ENCODE assay signal across 10 mouse cellular contexts in the genomic region with DNA sequence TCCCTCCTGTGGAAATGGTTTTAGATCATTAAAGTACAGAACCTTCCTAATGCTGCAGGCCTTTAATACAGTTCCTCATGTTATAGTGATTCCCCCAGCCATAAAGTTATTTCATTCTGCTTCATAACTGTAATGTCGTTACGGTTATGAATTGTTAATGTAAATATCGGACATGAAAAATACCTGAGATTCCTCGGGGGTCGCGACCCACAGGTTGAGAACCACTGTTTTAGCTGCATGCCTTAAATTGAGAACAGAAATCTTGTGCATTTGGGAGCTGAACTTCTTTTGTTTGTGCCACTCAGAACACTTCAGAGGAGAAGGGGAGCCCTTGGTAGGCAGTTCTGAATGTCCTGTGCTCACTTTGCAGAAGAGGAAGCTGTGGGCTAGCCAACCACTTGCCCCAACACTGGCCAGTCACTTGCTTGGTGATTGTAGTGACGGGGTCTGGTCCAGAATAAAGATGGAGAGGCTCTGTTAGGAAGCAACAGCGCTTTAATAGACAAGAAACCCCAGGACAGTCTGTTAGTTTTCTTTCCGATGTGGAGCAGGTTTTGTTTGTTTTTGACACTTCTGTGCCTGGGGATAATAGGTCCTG. TPM values are rescaled to one million over a fixed set of nuclear protein-coding genes. Genes with fewer than 3 reads are reported as not detected.
DNase-seq lines count a peak whose midpoint lies in the region; ATAC-seq and TF ChIP-seq lines count a peak whose summit lies in the region.
"Had no signal": no experiment of that assay in that cellular context is flagged by ENCODE, and none has a peak within 500 bp of the region (broad histone marks: within the 10 kb centered on the region; RNA-seq: fewer than 3 reads in every experiment).

No protein-coding gene starts in this region.

- H3K36me3 ChIP-seq in heart, embryonic 14.5 days (ENCODE audit: control insufficient read depth, insufficient read depth, low read length): peaks cover 33% of the 10 kb centered on the region
- H3K36me3 ChIP-seq in hindbrain, embryonic 12.5 days: no peaks in the 10 kb centered on the region; the same call in 1 of the 2 replicates
- no peaks in the 10 kb centered on the region for H3K36me3 ChIP-seq in liver, embryonic 14.5 days (replicated peaks; ENCODE audit: control insufficient read depth, insufficient read depth, low read depth)

- WGBS in heart, embryonic 14.5 days: 38% methylated on average over 9 of the region's 9 CpGs
- WGBS in hindbrain, embryonic 12.5 days: 45% methylated on average over 9 of the region's 9 CpGs
- 53% methylated on average over 9 of the region's 9 CpGs for WGBS in liver, embryonic 14.5 days (ENCODE audit: insufficient replicate concordance)

- H3K4me1 ChIP-seq in heart, embryonic 14.5 days (ENCODE audit: control insufficient read depth in 2 of 2, insufficient read depth in 2 of 2, low read length in 2 of 2): peaks cover 7 to 27% of the 10 kb centered on the region in 2 experiments
- H3K4me1 ChIP-seq in hindbrain, embryonic 12.5 days: peaks cover 33% of the 10 kb centered on the region
- peaks cover 0 to 7% of the 10 kb centered on the region in 2 experiments; a peak in 3 of 4 replicates for H3K4me1 ChIP-seq in liver, embryonic 14.5 days (replicated peaks; ENCODE audit: control insufficient read depth in 2 of 2, insufficient read depth in 2 of 2, low read length in 1 of 2)

- peak overlapping the region; percentile 76 to 89 for H3K27ac ChIP-seq in heart, embryonic 14.5 days (replicated peaks in 1 of 2; ENCODE audit: control insufficient read depth in 1 of 2, insufficient read depth in 1 of 2, low read depth in 2 of 2, low read length in 2 of 2)
- peak overlapping the region; percentile 70; the same call in 1 of the 2 replicates for H3K27ac ChIP-seq in hindbrain, embryonic 12.5 days
- H3K27ac ChIP-seq in liver, embryonic 14.5 days: no peak overlapping the region

- H3K4me2 ChIP-seq in heart, embryonic 14.5 days (ENCODE audit: low read length): peak overlapping the region; percentile 71
- H3K4me2 ChIP-seq in hindbrain, embryonic 12.5 days (replicated peaks): peak overlapping the region; percentile 78
- H3K4me2 ChIP-seq in liver, embryonic 14.5 days (ENCODE audit: low read depth): peak overlapping the region; percentile 66

- H3K4me3 ChIP-seq in heart, embryonic 14.5 days (ENCODE audit: control insufficient read depth in 1 of 2, insufficient read depth in 1 of 2, low read depth in 1 of 2, low read length in 2 of 2): peak overlapping the region; percentile 62 to 69
- peak overlapping the region; percentile 52 for H3K4me3 ChIP-seq in hindbrain, embryonic 12.5 days
- H3K4me3 ChIP-seq in liver, embryonic 14.5 days (ENCODE audit: insufficient read depth in 1 of 2, low read depth in 2 of 2, low read length in 2 of 2): peak overlapping the region in 1 of 2 experiments; percentile 57; a peak in 3 of 4 replicates

- peaks cover 3% of the 10 kb centered on the region; the same call in 1 of the 2 replicates for H3K9me3 ChIP-seq in heart, embryonic 14.5 days (ENCODE audit: control insufficient read depth, low read length)
- H3K9me3 ChIP-seq in hindbrain, embryonic 12.5 days (replicated peaks): no peaks in the 10 kb centered on the region
- H3K9me3 ChIP-seq in liver, embryonic 14.5 days (ENCODE audit: control insufficient read depth, low read length): no peaks in the 10 kb centered on the region

- intact Hi-C loops in heart, postnatal 14 days (cut with DNase I): no loop called here

- no peak for TF ChIP-seq EP300 in liver, embryonic 14.5 days (IDR thresholded peaks at IDR 0.05; ENCODE audit: low read depth)

- TF ChIP-seq POLR2A in brain, embryonic 14.5 days (IDR thresholded peaks at IDR 0.05; ENCODE audit: borderline replicate concordance, extremely low read depth, insufficient read depth, insufficient read length, poor library complexity, severe bottlenecking): no peak

- peak overlapping the region; percentile 80 for H3K9ac ChIP-seq in heart, embryonic 14.5 days (ENCODE audit: low read length)
- H3K9ac ChIP-seq in hindbrain, embryonic 12.5 days: peak overlapping the region; percentile 66
- H3K9ac ChIP-seq in liver, embryonic 14.5 days (replicated peaks): no peak overlapping the region

- DNase-seq in heart, postnatal 14 days: no peak
- peak; percentile 22 for DNase-seq in brain, embryonic 14.5 days (ENCODE audit: low read depth)
- no peak for DNase-seq in liver, embryonic 14.5 days (ENCODE audit: low read depth in 3 of 3, low spot score in 3 of 3)
- no peak for DNase-seq in T-cell, adult 2 months (ENCODE audit: low spot score)
- DNase-seq in adrenal gland, postnatal 4 days (ENCODE audit: low spot score in 2 of 2): no peak

- no peak for TF ChIP-seq CTCF in brain, embryonic 14.5 days (IDR thresholded peaks at IDR 0.05; ENCODE audit: borderline replicate concordance, extremely low read depth, insufficient read depth, insufficient read length)
- TF ChIP-seq CTCF in liver, embryonic 14.5 days (IDR thresholded peaks at IDR 0.05; ENCODE audit: low read depth): no peak

- no peaks in the 10 kb centered on the region for H3K27me3 ChIP-seq in heart, embryonic 14.5 days (ENCODE audit: control insufficient read depth, insufficient read depth, low read length)
- no peaks in the 10 kb centered on the region for H3K27me3 ChIP-seq in hindbrain, embryonic 12.5 days
- peaks cover 4% of the 10 kb centered on the region for H3K27me3 ChIP-seq in liver, embryonic 14.5 days (ENCODE audit: control insufficient read depth, insufficient read depth, low read length)

- ATAC-seq in heart, embryonic 14.5 days (ENCODE audit: insufficient number of reproducible peaks, insufficient read depth, low FRiP score, low read depth): no peak
- no peak for ATAC-seq in hindbrain, embryonic 12.5 days (ENCODE audit: low FRiP score)
- no peak for ATAC-seq in liver, embryonic 14.5 days (ENCODE audit: insufficient read depth)
- ATAC-seq in monocyte, adult 5-6 weeks (replicated peaks; ENCODE audit: insufficient number of reproducible peaks, low FRiP score, low TSS enrichment, poor library complexity, severe bottlenecking): no peak

RNA-seq across cellular contexts. Expression of gene Dzip1l, which starts 1.3 kb away (rescaled TPM):
- polyA plus RNA-seq in heart, embryonic 14.5 days (2014; fragmentation: Nextera tagmentation; extraction: Ambion mirVana): 13.7 and 14.6 TPM in 2 replicates
- total RNA-seq in heart, postnatal 14 days (2021): 1 to 10 TPM; 5.0 to 7.0 TPM
- 5.2 and 8.2 TPM in 2 replicates for polyA plus RNA-seq in brain, embryonic 14.5 days (2012; rRNA removed)
- 16.9 and 18.6 TPM in 2 replicates for polyA plus RNA-seq in hindbrain, embryonic 12.5 days (2016; fragmentation: Nextera tagmentation; extraction: Ambion mirVana)
- polyA plus RNA-seq in liver, embryonic 14.5 days (2012; rRNA removed): 0.39 and 0.47 TPM in 2 replicates
- polyA plus RNA-seq in liver, embryonic 14.5 days (2014; fragmentation: Nextera tagmentation; extraction: Ambion mirVana): 0.38 and 0.59 TPM in 2 replicates
- total RNA-seq in monocyte, adult 5-6 weeks (2017): not detected in 3 replicates
- total RNA-seq in adrenal gland, postnatal 4 days (2021): 10 to 100 TPM; 11.2 to 15.6 TPM
- total RNA-seq: MEL had no signal

RNA-seq across cellular contexts. Expression of gene A4gnt, which starts 18.3 kb away (rescaled TPM):
- polyA plus RNA-seq in heart, embryonic 14.5 days (2014; fragmentation: Nextera tagmentation; extraction: Ambion mirVana): not detected in 2 replicates
- total RNA-seq in heart, postnatal 14 days (2021): not detected
- polyA plus RNA-seq in brain, embryonic 14.5 days (2012; rRNA removed): not detected in 2 replicates
- not detected in 2 replicates for polyA plus RNA-seq in hindbrain, embryonic 12.5 days (2016; fragmentation: Nextera tagmentation; extraction: Ambion mirVana)
- polyA plus RNA-seq in liver, embryonic 14.5 days (2012; rRNA removed): not detected in 2 replicates
- polyA plus RNA-seq in liver, embryonic 14.5 days (2014; fragmentation: Nextera tagmentation; extraction: Ambion mirVana): not detected in 2 replicates
- total RNA-seq in monocyte, adult 5-6 weeks (2017): not detected in 3 replicates
- under 1 TPM in 1 of 2 experiments, not detected in 1; 0.20 TPM for total RNA-seq in adrenal gland, postnatal 4 days (2021)
- polyA plus RNA-seq: gonadal fat pad, adult 2 months had no signal

RNA-seq across cellular contexts. Expression of gene Dbr1, which starts 55.0 kb away (rescaled TPM):
- polyA plus RNA-seq in heart, embryonic 14.5 days (2014; fragmentation: Nextera tagmentation; extraction: Ambion mirVana): 13.0 and 13.2 TPM in 2 replicates
- total RNA-seq in heart, postnatal 14 days (2021): 1 to 10 TPM; 6.6 to 6.7 TPM
- polyA plus RNA-seq in brain, embryonic 14.5 days (2012; rRNA removed): 18.0 and 19.6 TPM in 2 replicates
- 28.7 and 29.7 TPM in 2 replicates for polyA plus RNA-seq in hindbrain, embryonic 12.5 days (2016; fragmentation: Nextera tagmentation; extraction: Ambion mirVana)
- polyA plus RNA-seq in liver, embryonic 14.5 days (2012; rRNA removed): 6.4 and 10.4 TPM in 2 replicates
- 12.4 and 13.3 TPM in 2 replicates for polyA plus RNA-seq in liver, embryonic 14.5 days (2014; fragmentation: Nextera tagmentation; extraction: Ambion mirVana)
- 44.1 to 75.6 TPM (median 51.6 TPM) in 3 replicates for total RNA-seq in monocyte, adult 5-6 weeks (2017)
- 10 to 100 TPM; 18.8 to 21.2 TPM for total RNA-seq in adrenal gland, postnatal 4 days (2021)
